Mouse (Mus musculus) brain, embryonic 14.5 days (tissue): ENCODE results near the gene Cit.

Experiments used
- CTCF ChIP-seq: fragments of 200-500 bp; IDR thresholded peaks from 2 replicates; pipeline ENCODE4 v1.5.1; 2012; ENCODE audit warnings: inconsistent platforms, mild to moderate bottlenecking, moderate library complexity, borderline replicate concordance; ENCODE audit not compliant: insufficient read depth, insufficient read length; ENCODE audit errors: extremely low read depth
- POLR2A ChIP-seq: fragments of 200-500 bp; IDR thresholded peaks from 2 replicates; pipeline ENCODE4 v1.6.1; 2012; ENCODE audit warnings: mild to moderate bottlenecking, inconsistent platforms, borderline replicate concordance; ENCODE audit not compliant: poor library complexity, insufficient read depth, insufficient read length, severe bottlenecking; ENCODE audit errors: extremely low read depth

- TF ChIP-seq CTCF (no peak), POLR2A (no peak)
Observed at GRCm38 (mm10) chr5:116009884-116010627, 165.0 kb downstream of the Cit start.
